23 mouse cellular contexts compared by ENCODE assay signal in genomic region chr2:52950226-52950625, GRCm38 (mm10).
DNase-seq lines count a peak whose midpoint lies in the region; ATAC-seq and TF ChIP-seq lines count a peak whose summit lies in the region.
"Had no signal": no experiment of that assay in that cellular context is flagged by ENCODE, and none has a peak within 500 bp of the region (broad histone marks: within the 10 kb centered on the region; RNA-seq: fewer than 3 reads in every experiment).

No protein-coding gene starts in this region.

- DNase-seq in heart, adult 2 months: no peak
- no peak for DNase-seq in heart, postnatal 25 days (ENCODE audit: low spot score)
- peak; percentile 50 for DNase-seq in kidney, postnatal 0 days (ENCODE audit: low spot score)
- DNase-seq in kidney, postnatal 36 days: no peak
- DNase-seq: adrenal gland, adult 8-10 months; adrenal gland, postnatal 36 days; cerebellum, adult 11 months; cerebellum, adult 8-10 months; cerebellum, postnatal 14 days; embryo, embryonic 11 days; gastrocnemius, postnatal 25 days; heart, postnatal 14 days had no signal

- intact Hi-C loops in heart, adult 2 months (cut with DNase I): no loop called here
- intact Hi-C loops in heart, postnatal 25 days (cut with DNase I): no loop called here

- TF ChIP-seq EP300 in heart, adult 2 months (IDR thresholded peaks at IDR 0.05; ENCODE audit: insufficient read depth, low read depth, low read length): no peak

- ATAC-seq in kidney, postnatal 0 days (replicated peaks; ENCODE audit: low FRiP score, low read depth): no peak
- ATAC-seq: CD4-positive, CD25-positive, alpha-beta regulatory T cell, adult 4 months; forebrain, embryonic 16.5 days had no signal

- H3K27me3 ChIP-seq in heart, adult 2 months (ENCODE audit: control insufficient read depth, insufficient read depth, low read length): no peaks in the 10 kb centered on the region
- H3K27me3 ChIP-seq in kidney, postnatal 0 days (ENCODE audit: insufficient read depth, low read length): no peaks in the 10 kb centered on the region
- H3K27me3 ChIP-seq in C2C12 (ENCODE audit: control insufficient read depth, insufficient read depth, insufficient read length) (no peaks in the 10 kb centered on the region), myocyte (ENCODE audit: control insufficient read depth, insufficient read depth, insufficient read length) (no peaks in the 10 kb centered on the region)
- H3K27me3 ChIP-seq: embryonic facial prominence, embryonic 12.5 days; forebrain, embryonic 12.5 days; heart, embryonic 15.5 days had no signal

- H3K27ac ChIP-seq in heart, adult 2 months: peak overlapping the region; percentile 20; the same call in 1 of the 2 replicates
- H3K27ac ChIP-seq in kidney, postnatal 0 days: no peak overlapping the region
- H3K27ac ChIP-seq: embryonic facial prominence, embryonic 12.5 days; forebrain, embryonic 12.5 days; heart, embryonic 15.5 days; hindbrain, embryonic 10.5 days; hindbrain, embryonic 14.5 days had no signal

- H3ac ChIP-seq in C2C12 (ENCODE audit: control insufficient read depth, insufficient read length, low read depth) (no peak overlapping the region), myocyte (ENCODE audit: control insufficient read depth, insufficient read length) (no peak overlapping the region)

- no peaks in the 10 kb centered on the region for H3K9me3 ChIP-seq in kidney, postnatal 0 days (replicated peaks; ENCODE audit: low read length)
- H3K9me3 ChIP-seq: embryonic facial prominence, embryonic 12.5 days; forebrain, embryonic 12.5 days; G1E; heart, embryonic 15.5 days had no signal

- TF ChIP-seq POLR2A in heart, adult 2 months (IDR thresholded peaks at IDR 0.05; ENCODE audit: insufficient read depth, low read depth, low read length): no peak
- TF ChIP-seq POLR2A in myocyte (IDR thresholded peaks at IDR 0.05; ENCODE audit: insufficient read length, low read depth): no peak

- no peaks in the 10 kb centered on the region for H3K36me3 ChIP-seq in heart, adult 2 months (ENCODE audit: control insufficient read depth, insufficient read depth, low read length)
- no peaks in the 10 kb centered on the region for H3K36me3 ChIP-seq in kidney, postnatal 0 days (ENCODE audit: insufficient read depth, low read length)
- H3K36me3 ChIP-seq in C2C12 (ENCODE audit: control insufficient read depth, insufficient read depth) (no peaks in the 10 kb centered on the region), myocyte (ENCODE audit: control insufficient read depth, insufficient read depth) (no peaks in the 10 kb centered on the region)
- H3K36me3 ChIP-seq: embryonic facial prominence, embryonic 12.5 days; forebrain, embryonic 12.5 days; G1E; heart, embryonic 15.5 days had no signal

- no peaks in the 10 kb centered on the region; the same call in none of the 2 replicates for H3K79me2 ChIP-seq in heart, adult 2 months (replicated peaks; ENCODE audit: control insufficient read depth, insufficient read depth, low read length)
- peaks cover 9% of the 10 kb centered on the region for H3K79me2 ChIP-seq in C2C12 (ENCODE audit: control insufficient read depth, insufficient read depth)
- H3K79me2 ChIP-seq in myocyte (ENCODE audit: control insufficient read depth, insufficient read depth): no peaks in the 10 kb centered on the region

- no peak overlapping the region for H3K4me2 ChIP-seq in kidney, postnatal 0 days (ENCODE audit: low read length)
- no peak overlapping the region for H3K4me2 ChIP-seq in myocyte (ENCODE audit: low read depth)
- H3K4me2 ChIP-seq: embryonic facial prominence, embryonic 12.5 days; forebrain, embryonic 12.5 days; heart, embryonic 11.5 days; heart, embryonic 15.5 days; hindbrain, embryonic 14.5 days had no signal

- no peak overlapping the region for H3K9ac ChIP-seq in heart, adult 2 months (ENCODE audit: low read depth, low read length)
- no peak overlapping the region for H3K9ac ChIP-seq in kidney, postnatal 0 days (ENCODE audit: low read depth, low read length)
- H3K9ac ChIP-seq: embryonic facial prominence, embryonic 12.5 days; forebrain, embryonic 12.5 days; heart, embryonic 15.5 days; hindbrain, embryonic 14.5 days had no signal

- peaks cover 3% of the 10 kb centered on the region for H3K4me1 ChIP-seq in heart, adult 2 months (ENCODE audit: control insufficient read depth, insufficient read depth, low read length)
- H3K4me1 ChIP-seq in kidney, postnatal 0 days (replicated peaks; ENCODE audit: insufficient read depth, low read length): no peaks in the 10 kb centered on the region
- H3K4me1 ChIP-seq: heart, embryonic 15.5 days had no signal

- H3K4me3 ChIP-seq in heart, adult 2 months: no peak overlapping the region
- no peak overlapping the region for H3K4me3 ChIP-seq in kidney, postnatal 0 days (replicated peaks; ENCODE audit: low read depth, low read length)
- H3K4me3 ChIP-seq in C2C12 (ENCODE audit: insufficient read depth, poor library complexity, severe bottlenecking) (no peak overlapping the region), myocyte (no peak overlapping the region)
- H3K4me3 ChIP-seq: embryonic facial prominence, embryonic 12.5 days; forebrain, embryonic 12.5 days; heart, embryonic 15.5 days; hindbrain, embryonic 10.5 days had no signal

- TF ChIP-seq CTCF in heart, adult 2 months (IDR thresholded peaks at IDR 0.05): no peak
- no peak for TF ChIP-seq CTCF in kidney, postnatal 0 days (IDR thresholded peaks at IDR 0.05; ENCODE audit: low read depth)
- TF ChIP-seq CTCF in C2C12 (IDR thresholded peaks at IDR 0.05; ENCODE audit: control insufficient read depth, insufficient read depth, insufficient read length): no peak

- WGBS in heart, adult 2 months: 85% methylated on average over 4 of the region's 4 CpGs
- 62% methylated on average over 4 of the region's 4 CpGs for WGBS in kidney, postnatal 0 days

- peaks cover 2% of the 10 kb centered on the region for H3K79me3 ChIP-seq in C2C12 (ENCODE audit: low read depth)

TF ChIP-seq in C2C12, 6 proteins besides CTCF, POLR2A, EP300 and RAD21:
- TF ChIP-seq MYOG (IDR thresholded peaks at IDR 0.05; ENCODE audit: control insufficient read depth, extremely low read depth, insufficient read length): no peak
- TF ChIP-seq FOSL1 (IDR thresholded peaks at IDR 0.05; ENCODE audit: insufficient read depth, low read length, poor library complexity, severe bottlenecking): no peak
- peak; percentile 40 for TF ChIP-seq USF1 (IDR thresholded peaks at IDR 0.05; ENCODE audit: low read depth)
- no peak for TF ChIP-seq MAX (IDR thresholded peaks at IDR 0.05)
- TF ChIP-seq CEBPB (IDR thresholded peaks at IDR 0.05; ENCODE audit: low read depth): no peak
- TF ChIP-seq MYOD1 (IDR thresholded peaks at IDR 0.05; ENCODE audit: control insufficient read depth, insufficient read length, low read depth): no peak

TF ChIP-seq in myocyte, 11 proteins besides CTCF, POLR2A, EP300 and RAD21:
- TF ChIP-seq REST (IDR thresholded peaks at IDR 0.05; ENCODE audit: insufficient read depth, insufficient read length) (no peak), SRF (IDR thresholded peaks at IDR 0.05; ENCODE audit: control insufficient read depth, insufficient read length, low read depth) (no peak), MYOD1 (IDR thresholded peaks at IDR 0.05; ENCODE audit: control insufficient read depth in 1 of 3, insufficient read length in 2 of 3, low read depth in 2 of 3) (peak in 1 of 3 experiments; percentile 42), E2F4 (IDR thresholded peaks at IDR 0.05; ENCODE audit: insufficient read depth) (no peak), TCF3 (IDR thresholded peaks at IDR 0.05; ENCODE audit: insufficient read length, low read depth) (no peak), MYOG (IDR thresholded peaks at IDR 0.05; ENCODE audit: control insufficient read depth in 1 of 3, insufficient read depth in 1 of 3, insufficient read length in 2 of 3, low read depth in 2 of 3) (peak in 1 of 3 experiments; percentile 54), USF1 (IDR thresholded peaks at IDR 0.05; ENCODE audit: low read depth) (peak; percentile 12), MAX (IDR thresholded peaks at IDR 0.05; ENCODE audit: low read depth) (no peak), TCF12 (IDR thresholded peaks at IDR 0.05; ENCODE audit: insufficient read depth, poor library complexity, severe bottlenecking) (no peak)
TF ChIP-seq in myocyte: peak in this region for 3.
